Mouse (Mus musculus) layer of hippocampus, adult 18-20 months (tissue): ENCODE measurements around the gene Tmem132a. TPM values are rescaled to one million over a fixed set of nuclear protein-coding genes. Genes with fewer than 3 reads are reported as not detected.
A peak's percentile ranks its signal among the peaks of the same experiment; 100 is the strongest.

Experiments
- DNase-seq, 2 experiments: peaks; one replicate each; pipeline ENCODE4 v3.0.0; 2022; ENCODE audit warnings: low spot score in 2 of 2
- long read RNA-seq: library from polyadenylated mRNA; stranded (forward); transcript quantifications from one replicate; pipeline ENCODE4 v2.0.0, GENCODE M21; 2021
- total RNA-seq, 2 experiments: library from RNA; stranded (reverse); gene quantifications; 2 replicates each; pipeline ENCODE4 v1.2.3; 2021

Gene Tmem132a
- 100 to 1,000 TPM; 148 to 178 TPM for total RNA-seq
- long read RNA-seq, transcript Tmem132a-201 (11 exons, 3,657 nt): major isoform, 80 of 279 reads
- long read RNA-seq, partial matches to known transcripts: 126 of 279 reads
- long read RNA-seq, other reads (novel, unspliced or antisense): 71 of 279 reads

- no peak for DNase-seq
Observed at GRCm38 (mm10) chr19:10869886-10870527, at the start of gene Tmem132a. Gene Tmem132a (minus strand): TSS chr19:10869940.

DNA sequence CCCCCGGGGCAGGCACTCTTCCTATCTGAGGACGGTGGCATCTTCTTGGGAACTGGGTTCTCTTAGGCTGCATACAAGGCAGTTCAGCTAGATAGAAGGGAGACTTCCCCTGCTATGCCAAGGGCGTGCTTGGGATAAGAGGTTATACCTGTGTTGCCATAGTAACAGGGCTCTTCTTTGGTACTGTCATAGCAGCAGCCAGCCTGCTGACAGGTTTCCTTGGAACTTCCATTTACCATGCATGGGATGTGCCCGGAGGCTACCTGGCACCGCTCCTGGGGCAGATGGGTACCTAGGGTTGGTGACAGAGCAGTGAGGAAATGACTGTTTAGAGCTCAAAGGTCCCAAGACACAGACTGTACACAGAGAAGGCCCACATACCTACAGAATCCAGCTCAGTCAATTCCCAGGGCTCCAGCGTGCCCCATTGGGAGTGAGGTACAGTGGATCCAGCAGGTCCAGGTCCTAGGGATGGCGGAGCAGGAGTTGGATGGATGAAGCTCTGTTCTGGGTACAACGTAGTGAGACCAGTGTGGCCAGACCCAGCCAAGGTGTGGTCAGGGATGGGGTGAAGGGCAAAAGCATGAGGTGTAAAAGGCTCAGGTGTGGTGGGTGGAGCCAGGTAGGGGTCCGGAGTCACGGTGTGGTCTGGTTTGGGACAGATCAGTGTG is 48.7 kb upstream of the Tmem132a start:
- no peak for DNase-seq

DNA sequence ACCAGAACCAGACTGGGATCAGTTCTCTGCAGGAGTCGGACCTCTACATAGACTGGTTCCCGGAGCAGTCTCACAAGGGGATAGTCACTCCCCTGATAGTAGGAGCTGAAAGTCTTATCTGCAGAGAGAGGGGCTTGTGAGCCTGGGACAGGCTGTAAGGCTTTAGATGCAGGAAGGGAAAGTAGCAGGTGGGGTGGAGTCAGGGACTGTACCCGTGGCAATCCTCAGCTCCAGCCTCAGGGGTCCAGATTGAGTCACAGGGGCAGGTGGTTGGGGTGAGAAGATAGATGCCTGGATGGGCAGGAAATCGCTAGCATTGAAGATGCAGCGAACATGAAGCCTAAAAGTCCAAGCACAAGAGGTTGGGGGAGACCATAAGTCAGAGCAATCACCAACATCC is 46.8 kb upstream of the Tmem132a start:
- DNase-seq: no peak

- DNase-seq: no peak
Observed at GRCm38 (mm10) chr19:10914870-10915269, 45.1 kb upstream of the Tmem132a start.

DNA sequence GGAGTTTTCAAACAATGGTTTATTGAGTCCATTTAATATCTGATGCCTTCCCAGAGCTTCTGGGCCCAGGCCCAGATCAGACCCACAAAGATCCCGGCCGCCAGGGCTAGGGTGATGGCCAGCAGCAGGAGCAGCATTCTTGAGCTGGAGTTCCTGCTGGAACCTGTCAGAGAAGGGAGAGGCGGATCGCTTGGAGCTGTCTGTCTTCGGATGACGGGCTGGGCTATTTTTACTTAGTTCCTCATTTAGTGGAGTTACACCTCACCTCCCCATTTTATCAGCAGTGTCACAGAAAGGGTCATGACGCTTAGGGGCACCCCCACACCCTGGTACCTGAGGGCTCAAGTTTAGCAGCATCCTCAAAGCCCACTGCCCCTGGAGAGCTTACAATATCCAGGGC is 44.6 kb upstream of the Tmem132a start:
- no peak for DNase-seq

DNA sequence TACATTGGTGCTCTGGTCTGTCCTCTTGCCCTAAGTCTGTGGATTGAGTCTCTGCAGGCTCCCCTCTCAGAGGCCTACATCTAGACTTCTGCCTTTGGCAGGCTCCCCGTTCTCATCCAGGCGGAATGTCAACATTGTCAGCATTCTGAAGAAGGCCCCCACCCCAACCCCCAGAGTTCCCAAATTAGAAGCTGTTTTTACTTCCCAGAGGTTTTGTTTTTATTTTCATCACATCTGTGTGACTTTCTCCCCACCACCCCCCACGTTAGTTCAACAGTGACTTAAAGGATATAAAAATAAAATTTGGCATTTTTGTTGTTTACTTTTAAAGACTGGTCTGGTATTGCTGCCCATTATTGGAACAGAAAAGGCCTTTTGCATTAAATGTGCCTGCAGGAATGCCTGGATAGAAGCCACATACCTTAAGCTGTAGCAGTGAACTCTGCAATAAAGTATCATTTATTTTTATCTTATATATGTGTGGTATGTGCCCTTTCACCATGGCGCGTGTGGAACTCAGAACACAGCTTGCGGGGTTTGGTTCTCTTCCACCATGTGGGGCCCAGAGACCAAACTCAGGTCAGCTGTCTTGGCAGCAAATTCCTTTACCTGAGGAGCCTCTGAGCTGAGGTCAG is 39.5 kb upstream of the Tmem132a start:
- DNase-seq: no peak

- DNase-seq: peak; percentile 35 to 73
Observed at GRCm38 (mm10) chr19:10907891-10908290, 38.2 kb upstream of the Tmem132a start.

DNA sequence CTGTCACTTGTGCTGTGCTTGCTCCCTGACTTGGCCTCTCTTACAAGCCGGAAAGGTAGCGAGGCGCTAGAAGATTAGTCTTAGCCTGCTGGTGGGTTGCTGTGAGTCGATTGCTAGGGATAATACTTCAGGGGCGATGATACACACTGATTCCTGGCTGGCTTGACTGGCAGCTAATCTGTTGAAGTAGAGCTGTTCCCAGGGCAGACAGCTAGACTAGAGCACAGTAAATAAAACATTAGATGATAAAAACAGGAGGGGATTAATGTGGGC is 35.9 kb upstream of the Tmem132a start:
- no peak for DNase-seq

DNA sequence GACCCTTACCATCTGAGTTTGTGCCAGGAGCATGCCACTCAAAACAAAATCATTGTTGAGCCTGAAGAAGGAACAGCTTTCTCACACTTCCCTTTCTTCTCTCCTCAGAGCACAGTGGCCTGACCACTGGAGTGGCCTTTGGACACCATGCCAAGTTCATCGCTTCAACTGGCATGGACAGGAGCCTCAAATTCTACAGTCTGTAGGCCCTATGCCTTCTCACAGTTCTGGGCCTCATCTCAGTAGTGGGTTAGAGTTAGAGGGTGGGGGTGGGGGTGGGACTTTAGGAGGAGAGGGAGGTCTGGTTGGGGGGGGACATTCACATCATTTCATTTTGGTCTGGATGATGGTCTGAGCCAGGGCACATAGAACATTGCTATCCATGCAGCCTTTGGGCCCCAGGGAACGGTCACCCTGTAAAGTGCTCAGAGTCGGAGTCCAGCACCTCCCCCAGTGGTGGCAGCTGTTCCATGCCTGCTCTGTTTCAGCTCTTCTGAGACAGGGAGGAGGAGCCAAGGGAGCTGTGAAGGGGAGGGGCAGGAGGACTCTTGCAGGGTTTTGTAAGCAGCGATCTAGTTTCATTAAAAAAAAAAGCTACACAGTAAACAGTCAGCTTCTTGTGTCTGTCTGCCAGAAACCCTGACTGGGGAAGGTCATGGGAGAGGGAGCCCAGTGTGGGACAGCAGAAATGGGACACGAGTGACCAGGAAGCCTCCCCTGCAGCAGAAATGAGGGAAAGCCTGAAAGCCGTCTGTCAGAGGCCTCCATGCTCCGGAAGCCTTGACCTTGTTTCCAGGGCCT is 35.4 kb upstream of the Tmem132a start:
- peak; percentile 49 to 67 for DNase-seq

GRCm38 (mm10) chr19:10904512-10904911 is 34.8 kb upstream of the Tmem132a start:
- no peak for DNase-seq

GRCm38 (mm10) chr19:10901046-10901445 is 31.3 kb upstream of the Tmem132a start:
- DNase-seq: no peak

- no peak for DNase-seq
Observed at GRCm38 (mm10) chr19:10900315-10900714, 30.6 kb upstream of the Tmem132a start.

DNA sequence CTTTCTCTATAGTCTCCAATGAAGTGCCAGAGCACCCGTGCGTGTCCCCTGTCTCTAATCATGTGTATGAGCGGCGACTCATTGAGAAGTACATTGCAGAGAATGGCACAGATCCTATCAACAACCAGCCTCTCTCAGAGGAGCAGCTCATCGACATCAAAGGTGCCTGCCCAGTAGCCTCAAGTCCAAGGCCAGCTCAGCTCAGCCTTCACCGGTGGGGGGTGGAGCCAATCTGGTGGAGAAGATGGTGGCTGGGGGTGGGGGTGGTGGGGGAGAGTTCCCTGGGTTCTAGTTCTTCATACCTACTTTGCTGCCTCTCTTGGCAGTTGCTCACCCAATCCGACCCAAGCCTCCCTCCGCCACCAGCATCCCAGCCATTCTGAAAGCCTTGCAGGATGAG is 27.8 kb upstream of the Tmem132a start:
- DNase-seq: no peak

DNA sequence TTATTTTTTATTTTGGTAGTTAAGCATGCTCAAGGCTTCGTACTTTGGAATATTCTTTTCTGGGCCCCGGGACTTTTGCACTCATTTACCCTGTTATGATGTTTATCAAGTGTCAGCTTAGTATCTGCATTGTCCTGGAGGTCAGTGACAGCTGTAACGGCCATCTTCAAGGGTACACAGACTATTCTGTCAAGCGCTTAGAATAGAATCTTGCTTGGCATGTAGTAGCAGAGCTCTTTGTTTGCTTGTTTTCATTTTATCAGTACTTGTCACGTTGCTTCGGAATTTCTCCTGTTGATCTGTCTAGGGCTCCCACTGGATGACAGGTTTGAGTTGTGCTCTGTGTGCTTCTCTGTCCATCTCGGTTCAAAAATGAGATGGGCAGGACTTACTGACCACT is 27.1 kb upstream of the Tmem132a start:
- DNase-seq: no peak

- DNase-seq: no peak
Observed at GRCm38 (mm10) chr19:10895708-10896107, 26.0 kb upstream of the Tmem132a start.

- DNase-seq: peak; percentile 98 to 99
Observed at GRCm38 (mm10) chr19:10895016-10895528, 25.3 kb upstream of the Tmem132a start, which contains the start of gene Prpf19. Gene Prpf19 (plus strand): TSS chr19:10895231.

DNA sequence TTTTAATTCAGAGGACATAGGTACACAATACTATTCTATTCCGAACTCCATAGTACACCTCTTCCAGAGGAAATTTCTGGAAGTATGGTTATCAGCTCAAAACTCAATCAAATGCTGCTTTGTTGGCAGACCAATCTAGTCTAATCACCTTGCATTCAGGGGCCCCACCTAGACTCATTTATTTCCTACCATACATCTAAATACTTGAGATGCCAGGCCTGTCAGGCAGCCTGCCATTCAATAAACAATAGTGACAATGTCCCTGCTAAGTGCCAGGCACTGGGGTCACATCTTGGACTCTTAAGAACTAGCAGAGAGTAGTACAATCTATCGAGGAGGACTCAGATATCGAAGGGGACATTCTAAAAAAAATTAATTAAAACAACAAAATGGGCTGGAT is 22.5 kb upstream of the Tmem132a start:
- DNase-seq: no peak

GRCm38 (mm10) chr19:10881426-10882154 is 11.8 kb upstream of the Tmem132a start, which contains the start of gene Tmem109:
Gene Tmem109 (minus strand): TSS chr19:10882001.
- peak; percentile 93 to 96 for DNase-seq

DNA sequence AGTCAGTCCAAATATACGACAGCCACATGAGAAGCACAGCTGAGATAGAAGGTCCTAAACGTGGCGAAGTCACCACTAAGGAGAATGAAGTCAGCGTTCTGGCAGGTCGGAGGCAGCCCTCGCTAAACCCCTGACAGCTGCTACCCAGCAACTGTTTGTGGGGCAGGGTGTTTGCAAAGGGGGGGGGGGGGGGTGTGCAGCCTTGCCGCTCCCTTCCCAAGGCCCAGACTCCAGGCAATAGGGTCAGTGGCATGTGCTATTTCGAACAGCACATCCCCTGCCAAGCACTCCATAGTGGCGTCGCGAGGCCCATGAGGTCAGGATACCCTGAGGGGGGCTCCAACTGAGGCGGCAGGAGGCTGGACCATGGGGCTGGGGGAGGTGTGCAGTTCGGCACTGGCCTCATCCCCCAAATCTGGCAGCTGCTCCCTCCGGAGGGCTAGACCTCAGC is 11.3 kb upstream of the Tmem132a start:
- DNase-seq: no peak
